In genomic region chr5:120974522-120974921, GRCm38 (mm10) we compare ENCODE assay signal across 18 mouse cellular contexts. TPM values are rescaled to one million over a fixed set of nuclear protein-coding genes. Genes with fewer than 3 reads are reported as not detected.
DNase-seq lines count a peak whose midpoint lies in the region; ATAC-seq lines count a peak whose summit lies in the region.
"Had no signal": no experiment of that assay in that cellular context is flagged by ENCODE, and none has a peak within 500 bp of the region (broad histone marks: within the 10 kb centered on the region; RNA-seq: fewer than 3 reads in every experiment).

No protein-coding gene starts in this region.

- ATAC-seq in granulocyte monocyte progenitor cell, adult 5-6 weeks (replicated peaks; ENCODE audit: poor library complexity, severe bottlenecking), result peak; percentile 35; the same call in 1 of the 2 replicates
- ATAC-seq: activated CD4-positive, CD25-positive, alpha-beta regulatory T cell, adult 4 months; forebrain, embryonic 16.5 days; intestine, embryonic 15.5 days had no signal

- peak; percentile 16 for DNase-seq in adrenal gland, postnatal 14 days
- no peak for DNase-seq in adrenal gland, postnatal 10 days
- DNase-seq in retina, postnatal 1 day, result peak; percentile 19
- no peak for DNase-seq in retina, embryonic 14.5 days (ENCODE audit: low spot score)
- peak; percentile 27 for DNase-seq in ES-CJ7 (ENCODE audit: low read depth, low spot score)
- no peak for DNase-seq in urinary bladder, postnatal 25 days (ENCODE audit: low spot score)
- DNase-seq: adrenal gland, adult 8-10 months; cerebellum, adult 9-10 months; gastrocnemius, postnatal 10 days; heart, adult 2 months; heart, postnatal 14 days; kidney, adult 18-20 months had no signal

RNA-seq across cellular contexts. Expression of gene Rph3a, which starts 35.4 kb away (rescaled TPM):
- 2.7 and 3.0 TPM in 2 replicates for total RNA-seq in adrenal gland, postnatal 14 days (2021)
- total RNA-seq in adrenal gland, postnatal 10 days (2021), result 1 to 10 TPM; 1.7 to 3.4 TPM
- not detected in 2 replicates for total RNA-seq in granulocyte monocyte progenitor cell, adult 5-6 weeks (2014; fragmentation: Nextera tagmentation)
- 0.22 TPM in 1 of 2 replicates, not detected in the other for total RNA-seq in granulocyte monocyte progenitor cell, adult 5-6 weeks (2017)
- total RNA-seq: G1E; heart, adult 2 months; heart, postnatal 14 days; hematopoietic stem cell, adult 5-6 weeks had no signal

Comparison
In these comparisons a context has a peak if more than half of its experiments do, and no peak if none do; other contexts are left out.
1. DNase-seq: peak in adrenal gland, postnatal 14 days (single experiment), retina, postnatal 1 day (single experiment) and ES-CJ7 (single experiment); none in adrenal gland, postnatal 10 days (single experiment), retina, embryonic 14.5 days (single experiment) and urinary bladder, postnatal 25 days (single experiment).